Mouse (Mus musculus) CH12.LX (cell line): ENCODE data around the gene Il17re.

Experiments used
- CHD1 ChIP-seq: IDR thresholded peaks from 2 replicates; pipeline ENCODE4 v1.6.1; 2012; ENCODE audit warnings: low read depth, low read length, improper control_type of control experiment, inconsistent platforms
- CHD2 ChIP-seq: IDR thresholded peaks from 2 replicates; pipeline ENCODE4 v1.6.1; 2011; ENCODE audit warnings: low read length, improper control_type of control experiment
- CTCF ChIP-seq, 2 experiments: IDR thresholded peaks in 1 of 2; conservative IDR thresholded peaks in 1 of 2; 2 replicates each; pipeline ENCODE4 v1.5.1; 2011 to 2012; ENCODE audit warnings: low read depth in 2 of 2, low read length in 2 of 2, improper control_type of control experiment in 1 of 2, inconsistent platforms in 1 of 2, mild to moderate bottlenecking in 1 of 2, moderate library complexity in 1 of 2
- EP300 ChIP-seq: IDR thresholded peaks from 2 replicates; pipeline ENCODE4 v1.6.1; 2011; ENCODE audit warnings: low read length, improper control_type of control experiment
- JUND ChIP-seq: conservative IDR thresholded peaks from 2 replicates; pipeline ENCODE4 v1.6.1; 2011; ENCODE audit warnings: low read depth, low read length, improper control_type of control experiment
- MAFK ChIP-seq: IDR thresholded peaks from 2 replicates; pipeline ENCODE4 v1.6.1; 2011; ENCODE audit warnings: low read length, improper control_type of control experiment; ENCODE audit not compliant: insufficient replicate concordance
- MEF2A ChIP-seq: IDR thresholded peaks from 2 replicates; pipeline ENCODE4 v1.6.1; 2014; ENCODE audit warnings: low read depth, mild to moderate bottlenecking, inconsistent platforms, low read length, improper control_type of control experiment, borderline replicate concordance
- MYC ChIP-seq: IDR thresholded peaks from 2 replicates; pipeline ENCODE4 v1.6.1; 2011; ENCODE audit warnings: low read depth, mild to moderate bottlenecking, improper control_type of control experiment, low read length
- POLR2A ChIP-seq: IDR thresholded peaks from 2 replicates; pipeline ENCODE4 v1.6.1; 2011; ENCODE audit warnings: low read depth, mild to moderate bottlenecking, improper control_type of control experiment, low read length
- RAD21 ChIP-seq: IDR thresholded peaks from 2 replicates; pipeline ENCODE4 v1.6.1; 2011; ENCODE audit warnings: low read depth, mild to moderate bottlenecking, low read length, improper control_type of control experiment, moderate library complexity
- UBTF ChIP-seq: IDR thresholded peaks from 2 replicates; pipeline ENCODE4 v1.6.1; 2012; ENCODE audit warnings: low read depth, mild to moderate bottlenecking, inconsistent platforms, low read length, improper control_type of control experiment, moderate library complexity
- ZMIZ1 ChIP-seq: IDR thresholded peaks from 2 replicates; pipeline ENCODE4 v1.6.1; 2012; ENCODE audit warnings: low read depth, mild to moderate bottlenecking, inconsistent platforms, low read length, improper control_type of control experiment
- ZNF384 ChIP-seq: IDR thresholded peaks from 2 replicates; pipeline ENCODE4 v1.6.1; 2012; ENCODE audit warnings: low read depth, low read length, improper control_type of control experiment, inconsistent platforms

DNA sequence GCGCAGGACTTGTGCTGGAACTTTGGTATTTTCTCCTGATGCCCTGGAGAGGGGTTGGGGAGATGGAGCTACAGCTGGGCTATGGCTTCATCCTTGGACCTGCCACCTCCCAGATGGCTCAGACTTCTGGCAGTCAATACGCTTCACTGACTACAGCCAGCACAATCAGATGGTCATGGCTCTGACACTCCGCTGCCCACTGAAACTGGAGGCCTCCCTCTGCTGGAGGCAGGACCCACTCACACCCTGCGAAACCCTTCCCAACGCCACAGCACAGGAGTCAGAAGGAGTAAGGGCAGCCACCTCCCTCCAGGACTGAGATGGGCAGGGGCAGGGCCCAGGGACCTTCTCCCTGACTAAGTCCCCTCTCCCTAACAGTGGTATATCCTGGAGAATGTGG is 7.3 kb downstream of the Il17re start:
- peak in 1 of 2 experiments; percentile 39; a peak in 2 of 4 replicates for TF ChIP-seq CTCF (conservative IDR thresholded peaks at IDR 0.05 in 1 of 2, IDR thresholded peaks at IDR 0.05 in 1 of 2; ENCODE audit: low read depth in 2 of 2, low read length in 2 of 2)
- no peak for TF ChIP-seq MYC
- no peak for TF ChIP-seq CHD1
- TF ChIP-seq ZNF384: no peak
- TF ChIP-seq ZMIZ1: no peak
- no peak for TF ChIP-seq UBTF
- no peak for TF ChIP-seq EP300
- TF ChIP-seq MEF2A: no peak
- no peak for TF ChIP-seq POLR2A
- no peak for TF ChIP-seq JUND
- no peak; the same call in none of the 2 replicates for TF ChIP-seq RAD21
- TF ChIP-seq CHD2: no peak
- TF ChIP-seq MAFK: no peak
